Mouse (Mus musculus) heart, embryonic 13.5 days (tissue): Measurements from ENCODE around the gene Ppp3cb. TPM values are rescaled to one million over a fixed set of nuclear protein-coding genes. Genes with fewer than 3 reads are reported as not detected.
A peak's percentile ranks its signal among the peaks of the same experiment; 100 is the strongest.

Experiments
- ATAC-seq: fragments of 200-750 bp; cut with Nextera tagmentation; 2 replicates; pipeline ENCODE4 v1.8.0; 2017; ENCODE audit warnings: moderate TSS enrichment; ENCODE audit not compliant: insufficient number of reproducible peaks, low FRiP score, low TSS enrichment; ENCODE audit errors: extremely low read depth
- H3K27ac ChIP-seq: fragments of 300-500 bp; sonication (generic); replicated peaks from 2 replicates; pipeline ENCODE4 v1.5.1; 2015; ENCODE audit warnings: moderate library complexity, mild to moderate bottlenecking, inconsistent platforms
- H3K27me3 ChIP-seq: fragments of 300-500 bp; sonication (generic); replicated peaks from 2 replicates; pipeline ENCODE4 v1.6.1; 2015; ENCODE audit warnings: mild to moderate bottlenecking, inconsistent platforms
- H3K36me3 ChIP-seq: fragments of 300-500 bp; sonication (generic); 2 replicates; pipeline ENCODE4 v1.6.1; 2015; ENCODE audit warnings: mild to moderate bottlenecking, inconsistent platforms
- H3K4me1 ChIP-seq: fragments of 300-500 bp; sonication (generic); 2 replicates; pipeline ENCODE4 v1.6.1; 2015; ENCODE audit warnings: inconsistent platforms
- H3K4me2 ChIP-seq: fragments of 300-500 bp; sonication (generic); 2 replicates; pipeline ENCODE4 v1.6.1; 2015; ENCODE audit warnings: inconsistent platforms, mild to moderate bottlenecking, moderate library complexity
- H3K4me3 ChIP-seq: fragments of 300-500 bp; sonication (generic); 2 replicates; pipeline ENCODE4 v1.5.1; 2015; ENCODE audit warnings: moderate library complexity, mild to moderate bottlenecking, inconsistent platforms
- H3K9ac ChIP-seq: fragments of 300-500 bp; sonication (generic); 2 replicates; pipeline ENCODE4 v1.6.1; 2015; ENCODE audit warnings: inconsistent platforms, mild to moderate bottlenecking, moderate library complexity
- H3K9me3 ChIP-seq: fragments of 300-500 bp; sonication (generic); 2 replicates; pipeline ENCODE4 v1.6.1; 2016; ENCODE audit warnings: inconsistent platforms
- WGBS: fragments of 180-500 bp; shearing (Covaris S2); methylation state at CpG from one replicate; pipeline ENCODE4 v1.1.7; 2015; ENCODE audit warnings: mixed read lengths; 5-methylcytosine and 5-hydroxymethylcytosine counted together
- polyA plus RNA-seq: library from polyadenylated mRNA; unstranded; fragments of >200 nt; fragmentation: Nextera tagmentation; extraction: Ambion mirVana; gene quantifications from 2 replicates; pipeline ENCODE4 v1.2.1, GENCODE M21; 2015

Ppp3cb gene
- polyA plus RNA-seq, 1 experiment from 2014 or later = 29.3 TPM

GRCm38 (mm10) chr14:20544467-20545411 is 1.6 kb downstream of the Ppp3cb start:
- no peak overlapping the region for H3K27ac ChIP-seq
- ATAC-seq = no peak
- WGBS = 58% methylated on average over 7 of the region's 7 CpGs
- peak overlapping the region; percentile 87 for H3K9ac ChIP-seq
- H3K4me3 ChIP-seq = peak overlapping the region; percentile 69
- no peaks in the 10 kb centered on the region for H3K27me3 ChIP-seq
- peaks cover 21% of the 10 kb centered on the region for H3K36me3 ChIP-seq
- H3K4me2 ChIP-seq = peak overlapping the region; percentile 68
- no peaks in the 10 kb centered on the region for H3K9me3 ChIP-seq
- H3K4me1 ChIP-seq = peaks cover 20% of the 10 kb centered on the region

- no peaks in the 10 kb centered on the region for H3K9me3 ChIP-seq
- 78% methylated on average over 4 of the region's 4 CpGs for WGBS
- no peaks in the 10 kb centered on the region for H3K4me1 ChIP-seq
- H3K36me3 ChIP-seq = peaks cover 14% of the 10 kb centered on the region
- H3K4me2 ChIP-seq = no peak overlapping the region
- no peaks in the 10 kb centered on the region for H3K27me3 ChIP-seq
- H3K4me3 ChIP-seq = no peak overlapping the region
- no peak overlapping the region for H3K27ac ChIP-seq
- no peak for ATAC-seq
- H3K9ac ChIP-seq = no peak overlapping the region
Observed at GRCm38 (mm10) chr14:20529643-20530042, 16.7 kb downstream of the Ppp3cb start.

GRCm38 (mm10) chr14:20520179-20520578 is 26.2 kb downstream of the Ppp3cb start:
- peaks cover 61% of the 10 kb centered on the region for H3K36me3 ChIP-seq
- no peak overlapping the region for H3K9ac ChIP-seq
- no peak for ATAC-seq
- no peak overlapping the region for H3K4me2 ChIP-seq
- no peak overlapping the region for H3K4me3 ChIP-seq
- WGBS = 94% methylated on average over 2 of the region's 2 CpGs
- H3K9me3 ChIP-seq = no peaks in the 10 kb centered on the region
- H3K4me1 ChIP-seq = no peaks in the 10 kb centered on the region
- H3K27me3 ChIP-seq = no peaks in the 10 kb centered on the region
- H3K27ac ChIP-seq = no peak overlapping the region

- WGBS = 68% methylated on average over 2 of the region's 2 CpGs
- no peak overlapping the region for H3K27ac ChIP-seq
- no peak overlapping the region for H3K4me3 ChIP-seq
- H3K4me2 ChIP-seq = no peak overlapping the region
- H3K4me1 ChIP-seq = no peaks in the 10 kb centered on the region
- no peak for ATAC-seq
- H3K9me3 ChIP-seq = no peaks in the 10 kb centered on the region
- no peaks in the 10 kb centered on the region for H3K27me3 ChIP-seq
- peaks cover 41% of the 10 kb centered on the region for H3K36me3 ChIP-seq
- no peak overlapping the region for H3K9ac ChIP-seq
Observed at GRCm38 (mm10) chr14:20508424-20508823, 37.9 kb downstream of the Ppp3cb start.

- Histone ChIP-seq H3K27me3 (no peaks in the 10 kb centered on the region), H3K4me2 (no peak overlapping the region), H3K4me1 (no peaks in the 10 kb centered on the region), H3K27ac (no peak overlapping the region), H3K4me3 (no peak overlapping the region), H3K36me3 (peaks cover 44% of the 10 kb centered on the region), H3K9ac (no peak overlapping the region), H3K9me3 (no peaks in the 10 kb centered on the region)
- 91% methylated on average over 10 of the region's 10 CpGs for WGBS
- ATAC-seq = no peak
Observed at GRCm38 (mm10) chr14:20502966-20503365, 43.4 kb downstream of the Ppp3cb start.

- H3K4me3 ChIP-seq = no peak overlapping the region
- no peaks in the 10 kb centered on the region for H3K27me3 ChIP-seq
- H3K4me2 ChIP-seq = no peak overlapping the region
- H3K27ac ChIP-seq = no peak overlapping the region
- no peaks in the 10 kb centered on the region for H3K4me1 ChIP-seq
- H3K9ac ChIP-seq = no peak overlapping the region
- no peaks in the 10 kb centered on the region for H3K9me3 ChIP-seq
- WGBS = 91% methylated on average over 3 of the region's 3 CpGs
- ATAC-seq = no peak
- peaks cover 58% of the 10 kb centered on the region for H3K36me3 ChIP-seq
Observed at GRCm38 (mm10) chr14:20499982-20500381, 46.4 kb downstream of the Ppp3cb start.

GRCm38 (mm10) chr14:20496603-20497002 is 49.8 kb downstream of the Ppp3cb start, which contains the start of gene Mss51:
Mss51 (minus strand) TSS chr14:20496901.
- Histone ChIP-seq H3K27ac (no peak within 1 kb of the TSS), H3K36me3 (peaks cover 69% of the 10 kb centered on the region)
- 53% methylated on average over 2 of the region's 2 CpGs for WGBS

GRCm38 (mm10) chr14:20486031-20486430 is 60.3 kb downstream of the Ppp3cb start:
- no peak overlapping the region for H3K4me2 ChIP-seq
- H3K27me3 ChIP-seq = no peaks in the 10 kb centered on the region
- no peak overlapping the region for H3K4me3 ChIP-seq
- no peak overlapping the region for H3K27ac ChIP-seq
- no peak for ATAC-seq
- 0 out of 2 replicates have a peak, but pooled peaks cover 2% of the 10 kb centered on the region for H3K4me1 ChIP-seq
- H3K9me3 ChIP-seq = no peaks in the 10 kb centered on the region
- H3K36me3 ChIP-seq = peaks cover 59% of the 10 kb centered on the region
- no peak overlapping the region for H3K9ac ChIP-seq
- WGBS = 93% methylated on average over 5 of the region's 5 CpGs

More at GRCm38 (mm10) chr14:20496603-20497002, 49.8 kb downstream of the Ppp3cb start, which contains the start of gene Mss51:
- H3K4me1 ChIP-seq = no peaks in the 10 kb centered on the region
- no peak within 1 kb of the TSS for H3K4me3 ChIP-seq
- ATAC-seq = no peak
- no peak within 1 kb of the TSS for H3K9ac ChIP-seq
- H3K4me2 ChIP-seq = no peak within 1 kb of the TSS
- H3K9me3 ChIP-seq = no peaks in the 10 kb centered on the region
- no peaks in the 10 kb centered on the region for H3K27me3 ChIP-seq

GRCm38 (mm10) chr14:20482051-20482751 is 64.2 kb downstream of the Ppp3cb start:
- H3K4me2 ChIP-seq = no peak overlapping the region
- no peak overlapping the region for H3K4me3 ChIP-seq
- H3K9me3 ChIP-seq = no peaks in the 10 kb centered on the region
- H3K27me3 ChIP-seq = no peaks in the 10 kb centered on the region
- no peak overlapping the region for H3K27ac ChIP-seq
- H3K36me3 ChIP-seq = peaks cover 38% of the 10 kb centered on the region
- no peak for ATAC-seq
- H3K9ac ChIP-seq = no peak overlapping the region
- 85% methylated on average over 7 of the region's 7 CpGs for WGBS
- H3K4me1 ChIP-seq = peaks cover 21% of the 10 kb centered on the region

GRCm38 (mm10) chr14:20481211-20481610 is 65.2 kb downstream of the Ppp3cb start:
- Histone ChIP-seq H3K36me3 (peaks cover 31% of the 10 kb centered on the region), H3K4me2 (no peak overlapping the region), H3K27ac (no peak overlapping the region), H3K9ac (no peak overlapping the region), H3K4me1 (peaks cover 25% of the 10 kb centered on the region), H3K4me3 (no peak overlapping the region), H3K9me3 (no peaks in the 10 kb centered on the region), H3K27me3 (no peaks in the 10 kb centered on the region)
- ATAC-seq = no peak
- 19% methylated on average over 5 of the region's 5 CpGs for WGBS

GRCm38 (mm10) chr14:20480195-20480579 is 66.2 kb downstream of the Ppp3cb start:
- Histone ChIP-seq H3K27me3 (no peaks in the 10 kb centered on the region), H3K4me1 (peaks cover 25% of the 10 kb centered on the region), H3K27ac (peak overlapping the region; percentile 81; the same call in 1 of the 2 replicates), H3K36me3 (peaks cover 32% of the 10 kb centered on the region), H3K9me3 (no peaks in the 10 kb centered on the region), H3K4me2 (peak overlapping the region; percentile 86), H3K4me3 (peak overlapping the region; percentile 73), H3K9ac (peak overlapping the region; percentile 87)
- WGBS = 60% methylated on average over 1 of the region's 1 CpGs
- ATAC-seq = no peak
